Mouse (Mus musculus) liver, embryonic 12.5 days (tissue): Measurements from ENCODE around the gene Kirrel2. TPM values are rescaled to one million over a fixed set of nuclear protein-coding genes. Genes with fewer than 3 reads are reported as not detected.

Experiments used
- ATAC-seq: fragments of 200-750 bp; cut with Nextera tagmentation; 2 replicates; pipeline ENCODE4 v1.8.0; 2017; ENCODE audit warnings: moderate number of reproducible peaks, mild to moderate bottlenecking, moderate library complexity
- H3K27ac ChIP-seq: fragments of 300-500 bp; sonication (generic); 2 replicates; pipeline ENCODE4 v1.5.1; 2016; ENCODE audit warnings: mild to moderate bottlenecking
- H3K27me3 ChIP-seq: fragments of 300-500 bp; sonication (generic); replicated peaks from 2 replicates; pipeline ENCODE4 v1.6.1; 2016; ENCODE audit warnings: mild to moderate bottlenecking, moderate library complexity
- H3K36me3 ChIP-seq: fragments of 300-500 bp; sonication (generic); 2 replicates; pipeline ENCODE4 v1.6.1; 2016; ENCODE audit warnings: mild to moderate bottlenecking, moderate library complexity
- H3K4me1 ChIP-seq: fragments of 300-500 bp; sonication (generic); 2 replicates; pipeline ENCODE4 v1.6.1; 2016
- H3K4me2 ChIP-seq: fragments of 300-500 bp; sonication (generic); 2 replicates; pipeline ENCODE4 v1.6.1; 2016; ENCODE audit warnings: mild to moderate bottlenecking, moderate library complexity
- H3K4me3 ChIP-seq: fragments of 300-500 bp; sonication (generic); 2 replicates; pipeline ENCODE4 v1.5.1; 2016; ENCODE audit warnings: mild to moderate bottlenecking, moderate library complexity
- H3K9ac ChIP-seq: fragments of 300-500 bp; sonication (generic); 2 replicates; pipeline ENCODE4 v1.6.1; 2016; ENCODE audit warnings: mild to moderate bottlenecking, moderate library complexity
- H3K9me3 ChIP-seq: fragments of 300-500 bp; sonication (generic); replicated peaks from 2 replicates; pipeline ENCODE4 v1.6.1; 2016; ENCODE audit warnings: mild to moderate bottlenecking, moderate library complexity
- WGBS: fragments of 180-500 bp; shearing (Covaris S2); methylation state at CpG from one replicate; pipeline ENCODE4 v1.1.7; 2016; ENCODE audit not compliant: insufficient replicate concordance; 5-methylcytosine and 5-hydroxymethylcytosine counted together
- polyA plus RNA-seq: library from polyadenylated mRNA; unstranded; fragments of >200 nt; fragmentation: Nextera tagmentation; extraction: Ambion mirVana; gene quantifications from 2 replicates; pipeline ENCODE4 v1.2.1, GENCODE M21; 2016

The Kirrel2 gene
- polyA plus RNA-seq, 1 experiment from 2014 or later: 0.17 TPM

DNA sequence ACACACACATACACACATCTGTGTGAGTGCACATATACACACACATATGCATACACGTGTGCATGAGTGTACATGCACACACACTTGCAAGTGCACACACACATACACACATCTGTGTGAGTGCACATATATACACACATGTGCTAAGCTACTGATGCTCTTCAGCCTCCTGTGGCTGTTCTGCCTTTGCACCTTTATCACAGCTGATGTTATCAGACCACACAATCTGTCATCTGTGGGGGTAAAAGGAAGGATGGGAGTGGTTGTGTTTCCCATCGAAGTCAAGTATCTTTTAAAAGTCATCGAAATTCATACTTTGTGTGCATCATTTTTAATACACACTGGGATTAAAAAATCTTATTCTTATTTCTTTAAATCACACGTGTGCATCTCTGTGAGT lies 55.1 kb downstream of the Kirrel2 start:
- Histone ChIP-seq H3K27me3 (no peaks in the 10 kb centered on the region), H3K4me1 (no peaks in the 10 kb centered on the region), H3K4me3 (no peak overlapping the region), H3K27ac (no peak overlapping the region), H3K4me2 (no peak overlapping the region), H3K36me3 (no peaks in the 10 kb centered on the region), H3K9me3 (no peaks in the 10 kb centered on the region), H3K9ac (no peak overlapping the region)
- WGBS: 56% methylated on average over 4 of the region's 4 CpGs
- no peak for ATAC-seq

DNA sequence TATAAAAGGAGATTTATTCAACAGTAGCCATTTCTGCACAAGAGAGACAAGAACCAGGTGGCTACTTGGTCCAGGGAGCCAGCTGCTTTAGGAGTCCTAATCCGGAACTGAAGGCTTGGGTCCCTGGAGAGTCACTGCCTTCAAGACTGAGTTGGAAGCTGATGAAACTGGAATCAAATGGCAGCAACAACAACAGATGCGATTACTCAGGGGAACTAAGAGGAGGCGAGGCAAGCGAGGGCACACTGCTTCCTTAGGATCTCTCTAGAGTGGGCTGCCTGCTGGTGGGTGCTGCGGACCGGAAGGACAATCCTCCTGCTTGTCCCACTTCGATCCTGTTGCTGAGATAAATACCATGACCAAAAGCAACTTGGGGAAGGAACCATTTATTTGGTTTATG lies 57.8 kb downstream of the Kirrel2 start:
- Histone ChIP-seq H3K27me3 (no peaks in the 10 kb centered on the region), H3K27ac (no peak overlapping the region), H3K4me3 (no peak overlapping the region), H3K4me1 (no peaks in the 10 kb centered on the region), H3K9me3 (no peaks in the 10 kb centered on the region), H3K36me3 (no peaks in the 10 kb centered on the region), H3K4me2 (no peak overlapping the region), H3K9ac (no peak overlapping the region)
- ATAC-seq: no peak
- WGBS: 58% methylated on average over 7 of the region's 7 CpGs

Other genes with a start within 250 kb of the Kirrel2 start
- 73.4 and 79.5 TPM in 2 replicates for gene Polr2i, start 225.7 kb downstream of the Kirrel2 start, polyA plus RNA-seq
- gene Tbcb, start 225.4 kb downstream of the Kirrel2 start, polyA plus RNA-seq: 75.0 and 77.3 TPM in 2 replicates
- not detected in 2 replicates for gene Ovol3, start 222.0 kb downstream of the Kirrel2 start, polyA plus RNA-seq
- 0.28 TPM in 1 of 2 replicates, not detected in the other for gene Thap8, start 177.6 kb downstream of the Kirrel2 start, polyA plus RNA-seq
- gene Wdr62, start 177.3 kb downstream of the Kirrel2 start, polyA plus RNA-seq: 11.5 and 11.9 TPM in 2 replicates
- 3.2 and 4.8 TPM in 2 replicates for gene Clip3, start 166.0 kb downstream of the Kirrel2 start, polyA plus RNA-seq
- gene Alkbh6, start 149.0 kb downstream of the Kirrel2 start, polyA plus RNA-seq: 24.2 and 24.5 TPM in 2 replicates
- gene Syne4, start 142.9 kb downstream of the Kirrel2 start, polyA plus RNA-seq: 11.7 and 12.1 TPM in 2 replicates
- gene E130208F15Rik, start 135.9 kb downstream of the Kirrel2 start, polyA plus RNA-seq: 2.3 and 2.9 TPM in 2 replicates
- gene Sdhaf1, start 133.8 kb downstream of the Kirrel2 start, polyA plus RNA-seq: 8.1 and 8.2 TPM in 2 replicates
- 1.9 and 2.1 TPM in 2 replicates for gene Lrfn3, start 94.9 kb downstream of the Kirrel2 start, polyA plus RNA-seq
- gene Tyrobp, start 43.9 kb downstream of the Kirrel2 start, polyA plus RNA-seq: 51.1 and 52.7 TPM in 2 replicates
- gene Hcst, start 37.8 kb downstream of the Kirrel2 start, polyA plus RNA-seq: 3.0 and 4.1 TPM in 2 replicates
- gene Nfkbid, start 36.0 kb downstream of the Kirrel2 start, polyA plus RNA-seq: 1.5 and 2.1 TPM in 2 replicates
- 7.5 and 8.2 TPM in 2 replicates for gene Aplp1, start 12.2 kb downstream of the Kirrel2 start, polyA plus RNA-seq
- 0.14 and 0.18 TPM in 2 replicates for gene Nphs1, start 625 bp upstream of the Kirrel2 start, polyA plus RNA-seq
- gene Prodh2, start 35.9 kb upstream of the Kirrel2 start, polyA plus RNA-seq: 21.1 and 22.3 TPM in 2 replicates
- 4.0 and 4.8 TPM in 2 replicates for gene Arhgap33, start 77.4 kb upstream of the Kirrel2 start, polyA plus RNA-seq
- 5.0 and 5.4 TPM in 2 replicates for gene Hspb6, start 94.5 kb upstream of the Kirrel2 start, polyA plus RNA-seq
- 5.3 and 5.6 TPM in 2 replicates for gene Proser3, start 94.6 kb upstream of the Kirrel2 start, polyA plus RNA-seq
- gene Lin37, start 102.1 kb upstream of the Kirrel2 start, polyA plus RNA-seq: 30.3 and 31.4 TPM in 2 replicates
- gene U2af1l4, start 105.6 kb upstream of the Kirrel2 start, polyA plus RNA-seq: 51.9 and 55.1 TPM in 2 replicates
- 5.8 and 6.7 TPM in 2 replicates for gene Gm49396, start 105.7 kb upstream of the Kirrel2 start, polyA plus RNA-seq
- 83.3 and 87.9 TPM in 2 replicates for gene Psenen, start 105.9 kb upstream of the Kirrel2 start, polyA plus RNA-seq
- 3.0 and 3.9 TPM in 2 replicates for gene Igflr1, start 107.7 kb upstream of the Kirrel2 start, polyA plus RNA-seq
- 4.5 and 4.9 TPM in 2 replicates for gene Kmt2b, start 131.0 kb upstream of the Kirrel2 start, polyA plus RNA-seq
- 0.17 and 0.20 TPM in 2 replicates for gene Zbtb32, start 141.2 kb upstream of the Kirrel2 start, polyA plus RNA-seq
- 0.25 and 0.33 TPM in 2 replicates for gene Upk1a, start 155.2 kb upstream of the Kirrel2 start, polyA plus RNA-seq
- gene Cox6b1, start 168.5 kb upstream of the Kirrel2 start, polyA plus RNA-seq: 691 and 732 TPM in 2 replicates
- gene Etv2, start 178.2 kb upstream of the Kirrel2 start, polyA plus RNA-seq: 0.12 and 0.19 TPM in 2 replicates
- gene Rbm42, start 192.6 kb upstream of the Kirrel2 start, polyA plus RNA-seq: 83.1 and 83.5 TPM in 2 replicates
- 47.8 and 50.4 TPM in 2 replicates for gene Haus5, start 207.3 kb upstream of the Kirrel2 start, polyA plus RNA-seq
- not detected in 2 replicates for gene Pmis2, start 213.9 kb upstream of the Kirrel2 start, polyA plus RNA-seq
- 0.65 and 1.0 TPM in 2 replicates for gene 2200002J24Rik, start 241.2 kb upstream of the Kirrel2 start, polyA plus RNA-seq